Mouse (Mus musculus) E14TG2a.4 (cell line): ENCODE measurements around the gene Atp6v1d.

Experiments
- CTCF ChIP-seq: conservative IDR thresholded peaks from 2 replicates; pipeline ENCODE4 v1.5.1; 2014; ENCODE audit warnings: low read length
- NANOG ChIP-seq: IDR thresholded peaks from 2 replicates; pipeline ENCODE4 v1.6.1; 2014; ENCODE audit warnings: borderline replicate concordance, low read length, mixed read lengths
- POU5F1 ChIP-seq: IDR thresholded peaks from 2 replicates; pipeline ENCODE4 v1.6.1; 2014; ENCODE audit warnings: low read length, borderline replicate concordance

DNA sequence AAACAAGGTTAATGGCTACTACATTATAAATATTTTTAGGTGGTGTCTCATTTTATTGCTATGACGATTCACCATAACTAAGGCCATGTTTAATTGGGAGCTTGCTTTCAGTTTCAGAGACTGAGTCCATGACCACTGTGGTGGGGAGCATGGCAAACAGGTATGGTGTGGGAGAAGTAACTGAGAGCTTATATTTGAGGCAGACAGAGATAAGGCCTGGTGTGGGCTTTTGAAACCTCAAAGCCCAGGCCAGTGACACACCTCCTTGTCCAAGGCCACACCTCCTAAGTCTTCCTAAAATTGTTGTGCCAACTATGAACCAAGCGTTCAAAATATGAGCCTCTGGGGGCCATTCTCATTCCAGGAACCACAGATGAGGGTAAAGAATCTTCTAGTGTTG, 26.9 kb downstream of the Atp6v1d start:
- TF ChIP-seq CTCF (no peak), NANOG (no peak), POU5F1 (no peak)
